Mouse (Mus musculus): ENCODE results near the gene Depdc1b. TPM values are rescaled to one million over a fixed set of nuclear protein-coding genes. Genes with fewer than 3 reads are reported as not detected.

Gene Depdc1b
- total and polyA plus RNA-seq, 3 experiments, result 21.2 to 25.3 TPM; not detected in 1

DNA sequence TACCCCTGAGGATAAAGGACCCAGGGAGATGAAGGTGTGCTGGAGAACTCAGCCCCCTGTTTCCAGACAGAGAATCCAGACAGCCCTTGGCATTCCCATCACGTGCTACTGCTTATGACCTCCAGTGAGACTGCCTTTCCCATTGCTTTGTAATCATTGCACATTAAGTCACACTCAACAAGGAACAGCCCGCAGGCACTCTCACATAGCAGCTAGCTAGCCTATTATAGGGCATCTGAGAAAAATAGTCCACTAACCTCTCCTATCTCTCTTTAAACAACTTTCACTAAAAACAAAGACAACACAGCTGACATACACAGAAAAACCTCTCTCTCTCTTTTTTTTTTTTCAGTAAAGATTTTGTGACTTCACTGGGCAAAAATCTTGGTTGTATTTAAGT, 113.5 kb downstream of the Depdc1b start:
- H3K9ac ChIP-seq (ENCODE audit: control insufficient read depth, low read depth, low read length, poor library complexity, severe bottlenecking), result no peak overlapping the region
- H3K4me1 ChIP-seq (ENCODE audit: control insufficient read depth in 1 of 2, insufficient read depth in 2 of 2, low read length in 2 of 2), result no peaks in the 10 kb centered on the region
- H3K9me3 ChIP-seq (replicated peaks; ENCODE audit: insufficient read depth, low read length), result no peaks in the 10 kb centered on the region
- no peak overlapping the region for H3K27ac ChIP-seq (ENCODE audit: control insufficient read depth, low read depth, low read length)
- peaks cover 0 to 2% of the 10 kb centered on the region in 2 experiments for H3K27me3 ChIP-seq (ENCODE audit: control insufficient read depth in 1 of 2, insufficient read depth in 2 of 2, low read length in 2 of 2)
- DNase-seq (ENCODE audit: low read depth, low spot score), result no peak
- no peaks in the 10 kb centered on the region for H3K36me3 ChIP-seq (ENCODE audit: control insufficient read depth in 1 of 2, insufficient read depth in 2 of 2, low read length in 2 of 2)
- no peaks in the 10 kb centered on the region for H3K79me2 ChIP-seq (ENCODE audit: control insufficient read depth, insufficient read depth, low read length, poor library complexity)
- no peak for TF ChIP-seq RCOR1 (IDR thresholded peaks at IDR 0.05; ENCODE audit: low read depth, low read length)
- no peak for TF ChIP-seq USF2 (IDR thresholded peaks at IDR 0.05; ENCODE audit: borderline replicate concordance in 1 of 2, insufficient read depth in 1 of 2, low read depth in 1 of 2, low read length in 2 of 2)
- no peak for TF ChIP-seq GABPA (IDR thresholded peaks at IDR 0.05; ENCODE audit: low read depth, low read length)
- TF ChIP-seq TBP (IDR thresholded peaks at IDR 0.05; ENCODE audit: low read depth, low read length), result no peak
- TF ChIP-seq CHD1 (IDR thresholded peaks at IDR 0.05; ENCODE audit: low read depth, low read length), result no peak
- TF ChIP-seq CHD2 (IDR thresholded peaks at IDR 0.05; ENCODE audit: low read length), result no peak
- TF ChIP-seq USF1 (IDR thresholded peaks at IDR 0.05; ENCODE audit: low read depth, low read length), result no peak
- TF ChIP-seq JUND (IDR thresholded peaks at IDR 0.05; ENCODE audit: low read depth, low read length), result no peak
- no peak for TF ChIP-seq ELF1 (IDR thresholded peaks at IDR 0.05; ENCODE audit: low read depth, low read length)
- TF ChIP-seq KAT2A (conservative IDR thresholded peaks at IDR 0.05; ENCODE audit: low read depth, low read length), result no peak
- no peak for TF ChIP-seq MXI1 (IDR thresholded peaks at IDR 0.05; ENCODE audit: low read depth, low read length)
- TF ChIP-seq E2F4 (IDR thresholded peaks at IDR 0.05; ENCODE audit: borderline replicate concordance, low read depth, low read length), result no peak
- TF ChIP-seq MAX (IDR thresholded peaks at IDR 0.05; ENCODE audit: low read length), result no peak
- no peak overlapping the region for H3K4me3 ChIP-seq (ENCODE audit: control insufficient read depth in 1 of 2, insufficient read depth in 1 of 2, low read depth in 2 of 2, low read length in 2 of 2)

DNA sequence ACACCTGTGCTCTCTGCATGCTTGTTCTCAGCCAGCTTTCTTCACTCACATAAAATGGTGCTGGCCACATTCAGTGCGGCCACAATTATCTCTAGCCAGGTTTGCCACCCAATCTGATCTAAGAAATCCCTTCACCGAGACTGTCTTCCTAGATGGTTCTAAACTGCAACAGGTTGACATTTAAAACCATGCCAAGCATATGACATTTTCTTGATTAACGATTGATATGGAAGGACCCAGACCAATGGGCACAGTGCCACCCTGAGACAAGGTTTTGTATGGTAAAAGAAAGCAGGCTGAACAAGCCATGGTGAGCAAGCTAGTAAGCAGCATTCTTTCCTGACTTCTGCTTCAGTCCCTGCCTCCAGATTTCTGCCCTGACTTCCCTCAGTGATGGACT, 115.6 kb downstream of the Depdc1b start:
- Histone ChIP-seq H3K79me2 (ENCODE audit: control insufficient read depth, insufficient read depth, low read length, poor library complexity) (no peaks in the 10 kb centered on the region), H3K36me3 (ENCODE audit: control insufficient read depth in 1 of 2, insufficient read depth in 2 of 2, low read length in 2 of 2) (no peaks in the 10 kb centered on the region), H3K9ac (ENCODE audit: control insufficient read depth, low read depth, low read length, poor library complexity, severe bottlenecking) (no peak overlapping the region), H3K27ac (ENCODE audit: control insufficient read depth, low read depth, low read length) (no peak overlapping the region), H3K27me3 (ENCODE audit: control insufficient read depth in 1 of 2, insufficient read depth in 2 of 2, low read length in 2 of 2) (peaks cover 0 to 2% of the 10 kb centered on the region in 2 experiments; a peak in 2 of 4 replicates), H3K9me3 (replicated peaks; ENCODE audit: insufficient read depth, low read length) (no peaks in the 10 kb centered on the region), H3K4me3 (ENCODE audit: control insufficient read depth in 1 of 2, insufficient read depth in 1 of 2, low read depth in 2 of 2, low read length in 2 of 2) (no peak overlapping the region), H3K4me1 (ENCODE audit: control insufficient read depth in 1 of 2, insufficient read depth in 2 of 2, low read length in 2 of 2) (no peaks in the 10 kb centered on the region)
- TF ChIP-seq MXI1 (IDR thresholded peaks at IDR 0.05; ENCODE audit: low read depth, low read length) (no peak), CTCF (IDR thresholded peaks at IDR 0.05 in 2 of 3, conservative IDR thresholded peaks at IDR 0.05 in 1 of 3; ENCODE audit: control insufficient read depth in 1 of 3, insufficient read depth in 1 of 3, low read depth in 2 of 3, low read length in 3 of 3, poor library complexity in 1 of 3, severe bottlenecking in 1 of 3) (no peak), MYB (IDR thresholded peaks at IDR 0.05; ENCODE audit: low read depth, low read length) (no peak), RCOR1 (IDR thresholded peaks at IDR 0.05; ENCODE audit: low read depth, low read length) (no peak), GABPA (IDR thresholded peaks at IDR 0.05; ENCODE audit: low read depth, low read length) (no peak), CHD1 (IDR thresholded peaks at IDR 0.05; ENCODE audit: low read depth, low read length) (no peak), JUND (IDR thresholded peaks at IDR 0.05; ENCODE audit: low read depth, low read length) (no peak), POLR2A (IDR thresholded peaks at IDR 0.05; ENCODE audit: control insufficient read depth in 1 of 2, insufficient read depth in 1 of 2, low read depth in 1 of 2, low read length in 2 of 2, poor library complexity in 1 of 2) (no peak), ZC3H11A (IDR thresholded peaks at IDR 0.05; ENCODE audit: low read depth, low read length) (no peak), MEF2A (IDR thresholded peaks at IDR 0.05; ENCODE audit: extremely low read depth, insufficient replicate concordance, low read depth, low read length, poor library complexity, severe bottlenecking) (no peak), ETS1 (IDR thresholded peaks at IDR 0.05; ENCODE audit: low read depth, low read length) (no peak), ELF1 (IDR thresholded peaks at IDR 0.05; ENCODE audit: low read depth, low read length) (no peak), HCFC1 (IDR thresholded peaks at IDR 0.05; ENCODE audit: low read depth, low read length) (no peak), POLR2AphosphoS5 (IDR thresholded peaks at IDR 0.05; ENCODE audit: borderline replicate concordance, low read depth, low read length) (no peak), MAFK (IDR thresholded peaks at IDR 0.05; ENCODE audit: borderline replicate concordance, low read depth, low read length) (no peak), ZNF384 (IDR thresholded peaks at IDR 0.05; ENCODE audit: low read depth, low read length) (no peak), SMC3 (IDR thresholded peaks at IDR 0.05; ENCODE audit: low read depth, low read length) (no peak), ZMIZ1 (IDR thresholded peaks at IDR 0.05; ENCODE audit: low read depth, low read length) (no peak), KAT2A (conservative IDR thresholded peaks at IDR 0.05; ENCODE audit: low read depth, low read length) (no peak), SIN3A (IDR thresholded peaks at IDR 0.05; ENCODE audit: low read length) (no peak)
- no peak for DNase-seq (ENCODE audit: low read depth, low spot score)

Data from MEL (cell line).